Mouse (Mus musculus) spleen, postnatal 14 days (tissue): Measurements from ENCODE around the gene Gadd45g.

Experiments
- DNase-seq, 2 experiments: peaks; one replicate each; pipeline ENCODE4 v3.0.0; 2021 to 2022; ENCODE audit warnings: low spot score in 2 of 2

Gene Gadd45g

GRCm38 (mm10) chr13:51884250-51884649 lies 37.8 kb downstream of the Gadd45g start:
- no peak for DNase-seq

- DNase-seq: no peak
Observed at GRCm38 (mm10) chr13:51885594-51885993, 39.1 kb downstream of the Gadd45g start.

- no peak for DNase-seq
Observed at GRCm38 (mm10) chr13:51886085-51886484, 39.6 kb downstream of the Gadd45g start.

GRCm38 (mm10) chr13:51886723-51887122 lies 40.2 kb downstream of the Gadd45g start:
- DNase-seq: no peak

- DNase-seq: no peak
Observed at GRCm38 (mm10) chr13:51888426-51888825, 41.9 kb downstream of the Gadd45g start.

GRCm38 (mm10) chr13:51891825-51892532 lies 45.5 kb downstream of the Gadd45g start:
- no peak for DNase-seq

- DNase-seq: no peak
Observed at GRCm38 (mm10) chr13:51897579-51897978, 51.1 kb downstream of the Gadd45g start.
